Mouse (Mus musculus): ENCODE data around the gene Utp6. TPM values are rescaled to one million over a fixed set of nuclear protein-coding genes. Genes with fewer than 3 reads are reported as not detected.

The Utp6 gene
- polyA plus RNA-seq (2012; rRNA removed) = 2.9 and 4.1 TPM in 2 replicates

DNA sequence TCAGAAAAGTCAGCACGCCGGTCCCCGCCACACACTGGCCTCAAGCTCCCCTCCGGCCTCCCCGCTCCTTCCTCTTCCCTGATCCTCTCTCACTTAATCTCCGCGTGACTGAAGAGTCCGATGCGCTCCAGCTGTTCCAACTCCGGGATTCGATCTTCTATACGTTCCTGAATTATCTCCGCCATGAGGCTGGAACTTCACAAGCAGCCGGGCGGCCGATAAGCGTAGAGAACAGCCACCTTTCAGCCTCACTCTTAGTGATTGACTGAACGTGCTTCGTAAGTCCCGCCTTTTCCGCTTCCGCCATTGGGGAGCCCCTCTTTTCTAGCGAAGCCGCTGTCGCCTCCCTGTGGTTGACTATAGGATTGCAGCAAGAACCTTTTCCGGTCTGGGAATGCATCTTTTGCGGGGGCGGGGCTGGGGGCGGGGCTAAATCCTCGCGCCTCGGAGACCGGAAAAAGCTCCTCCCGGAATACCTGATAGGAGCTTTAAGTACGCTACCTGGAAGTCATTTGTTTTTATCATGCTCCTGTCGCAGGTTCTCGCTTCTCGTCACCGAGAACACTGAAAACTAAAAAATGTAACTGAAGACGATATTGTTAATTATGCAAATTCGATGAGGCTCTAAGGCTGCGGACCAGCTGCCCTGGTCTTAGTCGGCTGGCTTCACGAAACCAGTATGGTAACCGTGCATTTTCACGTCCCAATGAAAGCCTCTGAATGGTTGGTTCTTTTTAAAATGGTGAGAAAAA is at the start of gene Utp6:
TSS of gene Utp6 (minus strand) at position 266 of the 752 bp plus-strand sequence.

GRCm38 (mm10) chr11:79992592-79993355 is 30.6 kb upstream of the Utp6 start, which contains the start of gene Suz12:
Gene Suz12 (plus strand): TSS chr11:79993106.

Other genes starting within 250 kb of the Utp6 start
- 2.8 and 3.2 TPM in 2 replicates for gene Suz12, start 30.7 kb upstream of the Utp6 start, polyA plus RNA-seq (2012; rRNA removed)
- 9.0 and 9.5 TPM in 2 replicates for gene Crlf3, start 118.6 kb upstream of the Utp6 start, polyA plus RNA-seq (2012; rRNA removed)
- gene Atad5, start 127.0 kb upstream of the Utp6 start, polyA plus RNA-seq (2012; rRNA removed) = 0.63 and 0.67 TPM in 2 replicates
- 2.4 and 3.5 TPM in 2 replicates for gene Tefm, start 179.8 kb upstream of the Utp6 start, polyA plus RNA-seq (2012; rRNA removed)
- 8.3 and 12.6 TPM in 2 replicates for gene Adap2, start 191.7 kb upstream of the Utp6 start, polyA plus RNA-seq (2012; rRNA removed)
- 10.9 and 16.3 TPM in 2 replicates for gene Rnf135, start 221.5 kb upstream of the Utp6 start, polyA plus RNA-seq (2012; rRNA removed)
- 7.1 and 9.4 TPM in 2 replicates for gene Rhot1, start 246.6 kb upstream of the Utp6 start, polyA plus RNA-seq (2012; rRNA removed)